Mouse (Mus musculus) mouse embryonic stem cell (cell line): Measurements from ENCODE around the gene Odf4.

Source experiments
- in situ Hi-C, 2 experiments: fragments of 300-500 bp; cut with MboI; formaldehyde crosslinking; loops; 1 replicate in 1 of 2; 3 replicates in 1 of 2; pipeline ENCODE4 v1.14.3; 2019 to 2020; ENCODE audit warnings: low sequenced_read_pairs in 2 of 2, low pct_unique_long_range_greater_than_20kb in 1 of 2, mixed read lengths in 1 of 2; ENCODE audit not compliant: unreplicated experiment in 1 of 2

Odf4 gene

GRCm38 (mm10) chr11:68891823-68892222 lies 35.1 kb downstream of the Odf4 start:
- in situ Hi-C loops, result no loop called here

- in situ Hi-C loops, result no loop called here
These were observed 36.3 kb downstream of the Odf4 start for GRCm38 (mm10) chr11:68890625-68891024.

GRCm38 (mm10) chr11:68888653-68889052 lies 38.2 kb downstream of the Odf4 start:
- in situ Hi-C loops, result no loop called here

GRCm38 (mm10) chr11:68888253-68888652 lies 38.6 kb downstream of the Odf4 start, which contains the start of gene Rnf222:
Gene Rnf222 (plus strand): TSS chr11:68888553.
- in situ Hi-C loops, result no loop called here

GRCm38 (mm10) chr11:68886091-68886490 lies 40.8 kb downstream of the Odf4 start:
- in situ Hi-C loops, result no loop called here

- in situ Hi-C loops, result no loop called here
These were observed 42.5 kb downstream of the Odf4 start for GRCm38 (mm10) chr11:68884368-68884767.

- in situ Hi-C loops, result no loop called here
These were observed 43.0 kb downstream of the Odf4 start for GRCm38 (mm10) chr11:68883843-68884242.

GRCm38 (mm10) chr11:68882107-68882506 lies 44.8 kb downstream of the Odf4 start:
- in situ Hi-C loops, result no loop called here

GRCm38 (mm10) chr11:68878811-68879210 lies 48.1 kb downstream of the Odf4 start:
- in situ Hi-C loops, result no loop called here

- in situ Hi-C loops, result no loop called here
These were observed 52.0 kb downstream of the Odf4 start for GRCm38 (mm10) chr11:68874841-68875240.
